Mouse (Mus musculus) midbrain, postnatal 0 days (tissue): ENCODE data around the gene Lemd1. TPM values are rescaled to one million over a fixed set of nuclear protein-coding genes. Genes with fewer than 3 reads are reported as not detected.
"Not testable (repeated sequence)": the region's sequence is repeated elsewhere in the genome, so short reads cannot be mapped to it uniquely, and the experiment has no call there.

Source experiments
- ATAC-seq: fragments of 200-750 bp; cut with Nextera tagmentation; 2 replicates; pipeline ENCODE4 v1.8.0; 2017; ENCODE audit warnings: moderate number of reproducible peaks, mild to moderate bottlenecking, moderate TSS enrichment, moderate library complexity; ENCODE audit not compliant: low FRiP score
- DNase-seq: peaks from one replicate; pipeline ENCODE4 v3.0.0-alpha.2; 2015; ENCODE audit warnings: low spot score
- H3K27ac ChIP-seq: fragments of 300-500 bp; sonication (generic); 2 replicates; pipeline ENCODE4 v1.5.1; 2014; ENCODE audit warnings: low read depth, mild to moderate bottlenecking, low read length, mixed read lengths
- H3K27me3 ChIP-seq: fragments of 300-500 bp; sonication (generic); 2 replicates; pipeline ENCODE4 v1.6.1; 2014; ENCODE audit warnings: low read length, control low read depth, mixed read lengths; ENCODE audit not compliant: insufficient read depth
- H3K36me3 ChIP-seq: fragments of 300-500 bp; sonication (generic); 2 replicates; pipeline ENCODE4 v1.6.1; 2014; ENCODE audit warnings: low read length, control low read depth, mixed read lengths; ENCODE audit not compliant: insufficient read depth
- H3K4me1 ChIP-seq: fragments of 300-500 bp; sonication (generic); 2 replicates; pipeline ENCODE4 v1.6.1; 2014; ENCODE audit warnings: mild to moderate bottlenecking, control low read depth, antibody characterized with exemption, low read length, mixed read lengths; ENCODE audit not compliant: insufficient read depth
- H3K4me2 ChIP-seq: fragments of 300-500 bp; sonication (generic); 2 replicates; pipeline ENCODE4 v1.6.1; 2014; ENCODE audit warnings: low read depth, mild to moderate bottlenecking, low read length, mixed read lengths; ENCODE audit not compliant: poor library complexity, severe bottlenecking
- H3K4me3 ChIP-seq: fragments of 300-500 bp; sonication (generic); 2 replicates; pipeline ENCODE4 v1.5.1; 2014; ENCODE audit warnings: low read depth, mild to moderate bottlenecking, low read length, moderate library complexity
- H3K9ac ChIP-seq: fragments of 300-500 bp; sonication (generic); replicated peaks from 2 replicates; pipeline ENCODE4 v1.6.1; 2014; ENCODE audit warnings: mild to moderate bottlenecking, low read length, moderate library complexity, mixed read lengths; ENCODE audit not compliant: poor library complexity, severe bottlenecking
- H3K9me3 ChIP-seq: fragments of 300-500 bp; sonication (generic); 2 replicates; pipeline ENCODE4 v1.6.1; 2016; ENCODE audit warnings: low read length, control low read depth
- CTCF ChIP-seq: IDR thresholded peaks from 2 replicates; pipeline ENCODE4 v1.5.1; 2016; ENCODE audit warnings: antibody characterized with exemption, mild to moderate bottlenecking
- WGBS: fragments of 180-500 bp; shearing (Covaris S2); extraction: QIAGEN DNeasy Blood & Tissue Kit; methylation state at CpG from one replicate; pipeline ENCODE4 v1.1.7; 2014; 5-methylcytosine and 5-hydroxymethylcytosine counted together
- polyA plus RNA-seq: library from polyadenylated mRNA; unstranded; fragments of >200 nt; fragmentation: Nextera tagmentation; extraction: Ambion mirVana; gene quantifications from 2 replicates; pipeline ENCODE4 v1.2.1, GENCODE M21; 2015
- total RNA-seq: library from RNA; depleted of rRNA; stranded (reverse); fragments of >200 nt; gene quantifications from 2 replicates; pipeline ENCODE4 v1.2.3, GENCODE M21; 2014

Lemd1 gene
- total and polyA plus RNA-seq, 2 experiments from 2014 or later, result 12.6 TPM

- H3K4me3 ChIP-seq, result no peak overlapping the region
- DNase-seq (no peak), ATAC-seq (no peak)
- no peak overlapping the region for H3K9ac ChIP-seq
- H3K27me3 ChIP-seq, result no peaks in the 10 kb centered on the region
- no peak overlapping the region for H3K4me2 ChIP-seq
- H3K36me3 ChIP-seq, result no peaks in the 10 kb centered on the region
- H3K9me3 ChIP-seq, result no peaks in the 10 kb centered on the region
- H3K4me1 ChIP-seq, result peaks cover 7% of the 10 kb centered on the region; the same call in 1 of the 2 replicates
- no peak for TF ChIP-seq CTCF
- H3K27ac ChIP-seq, result no peak overlapping the region
- 67% methylated on average over 7 of the region's 7 CpGs for WGBS
These were observed 29.9 kb upstream of the Lemd1 start for GRCm38 (mm10) chr1:132161211-132161880.

GRCm38 (mm10) chr1:132162618-132163017, 28.6 kb upstream of the Lemd1 start:
- WGBS, result 51% methylated on average over 9 of the region's 9 CpGs
- ATAC-seq, H3K4me2 ChIP-seq: not testable (repeated sequence)

GRCm38 (mm10) chr1:132164780-132165518, 26.3 kb upstream of the Lemd1 start:
- WGBS, result 37% methylated on average over 13 of the region's 13 CpGs
- Histone ChIP-seq H3K27me3 (no peaks in the 10 kb centered on the region), H3K27ac (no peak overlapping the region), H3K9ac (no peak overlapping the region), H3K36me3 (no peaks in the 10 kb centered on the region), H3K9me3 (no peaks in the 10 kb centered on the region), H3K4me2 (no peak overlapping the region), H3K4me1 (0 out of 2 replicates have a peak, but pooled peaks cover 4% of the 10 kb centered on the region), H3K4me3 (no peak overlapping the region)
- DNase-seq (peak; percentile 82), ATAC-seq (no peak)
- no peak for TF ChIP-seq CTCF

More at GRCm38 (mm10) chr1:132162618-132163017, 28.6 kb upstream of the Lemd1 start:
- not testable (repeated sequence) for H3K4me1 ChIP-seq, H3K9me3 ChIP-seq, H3K27ac ChIP-seq, DNase-seq, H3K4me3 ChIP-seq, H3K27me3 ChIP-seq, H3K9ac ChIP-seq, H3K36me3 ChIP-seq
- TF ChIP-seq CTCF, result peak; percentile 50

- H3K4me1 ChIP-seq, result 0 out of 2 replicates have a peak, but pooled peaks cover 4% of the 10 kb centered on the region
- DNase-seq (no peak), ATAC-seq (no peak)
- WGBS, result 59% methylated on average over 3 of the region's 3 CpGs
- H3K27me3 ChIP-seq, result no peaks in the 10 kb centered on the region
- no peak overlapping the region for H3K4me2 ChIP-seq
- H3K4me3 ChIP-seq, result no peak overlapping the region
- H3K36me3 ChIP-seq, result no peaks in the 10 kb centered on the region
- H3K9ac ChIP-seq, result no peak overlapping the region
- H3K27ac ChIP-seq, result no peak overlapping the region
- no peaks in the 10 kb centered on the region for H3K9me3 ChIP-seq
- TF ChIP-seq CTCF, result peak; percentile 50
These were observed 25.4 kb upstream of the Lemd1 start for GRCm38 (mm10) chr1:132165859-132166258.

- H3K9me3 ChIP-seq, result no peaks in the 10 kb centered on the region
- H3K36me3 ChIP-seq, result no peaks in the 10 kb centered on the region
- no peak for TF ChIP-seq CTCF
- WGBS, result 9% methylated on average over 11 of the region's 12 CpGs
- H3K9ac ChIP-seq, result no peak overlapping the region
- peak; percentile 61 for ATAC-seq
- 0 out of 2 replicates have a peak, but pooled peaks cover 4% of the 10 kb centered on the region for H3K4me1 ChIP-seq
- H3K27ac ChIP-seq, result peak overlapping the region; percentile 72
- no peaks in the 10 kb centered on the region for H3K27me3 ChIP-seq
- peak; percentile 40 for DNase-seq
- H3K4me2 ChIP-seq, result peak overlapping the region; percentile 25
- H3K4me3 ChIP-seq, result no peak overlapping the region
These were observed 23.0 kb upstream of the Lemd1 start for GRCm38 (mm10) chr1:132168115-132168767.

GRCm38 (mm10) chr1:132170698-132171097, 20.5 kb upstream of the Lemd1 start:
- Histone ChIP-seq H3K9ac (no peak overlapping the region), H3K4me1 (0 out of 2 replicates have a peak, but pooled peaks cover 4% of the 10 kb centered on the region), H3K27ac (no peak overlapping the region), H3K4me2 (no peak overlapping the region), H3K9me3 (no peaks in the 10 kb centered on the region), H3K27me3 (no peaks in the 10 kb centered on the region), H3K36me3 (no peaks in the 10 kb centered on the region), H3K4me3 (no peak overlapping the region)
- no peak for TF ChIP-seq CTCF
- no peak for DNase-seq
- 60% methylated on average over 6 of the region's 6 CpGs for WGBS
- ATAC-seq, result no peak
